Mouse (Mus musculus) left cerebral cortex, adult 11 months (tissue): ENCODE results near the gene Mrpl2.

ENCODE experiments used
- DNase-seq: peaks from one replicate; pipeline ENCODE4 v3.0.0; 2022; ENCODE audit warnings: low spot score

Mrpl2 gene

DNA sequence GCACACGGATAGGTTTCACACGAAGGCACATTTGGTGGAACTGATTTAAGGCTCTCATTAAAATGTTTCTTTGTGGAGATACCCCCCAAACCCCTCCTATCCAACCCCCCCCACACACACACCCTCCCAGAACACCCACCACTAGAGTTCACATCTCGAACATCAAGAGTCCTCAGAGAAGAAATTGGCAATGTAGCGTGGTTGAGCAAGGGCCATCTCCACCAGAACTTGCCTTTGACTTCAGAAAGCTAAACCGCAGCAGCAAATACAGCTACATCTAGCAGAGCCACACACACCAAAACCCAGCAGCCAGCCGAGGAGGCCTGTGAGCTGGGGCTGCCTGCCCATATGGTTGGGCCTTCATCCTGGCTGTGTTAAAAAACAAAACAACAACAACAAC, 18.6 kb upstream of the Mrpl2 start:
- DNase-seq: no peak

- DNase-seq: no peak
Observed at GRCm38 (mm10) chr17:46628471-46628790, 17.6 kb upstream of the Mrpl2 start.

DNA sequence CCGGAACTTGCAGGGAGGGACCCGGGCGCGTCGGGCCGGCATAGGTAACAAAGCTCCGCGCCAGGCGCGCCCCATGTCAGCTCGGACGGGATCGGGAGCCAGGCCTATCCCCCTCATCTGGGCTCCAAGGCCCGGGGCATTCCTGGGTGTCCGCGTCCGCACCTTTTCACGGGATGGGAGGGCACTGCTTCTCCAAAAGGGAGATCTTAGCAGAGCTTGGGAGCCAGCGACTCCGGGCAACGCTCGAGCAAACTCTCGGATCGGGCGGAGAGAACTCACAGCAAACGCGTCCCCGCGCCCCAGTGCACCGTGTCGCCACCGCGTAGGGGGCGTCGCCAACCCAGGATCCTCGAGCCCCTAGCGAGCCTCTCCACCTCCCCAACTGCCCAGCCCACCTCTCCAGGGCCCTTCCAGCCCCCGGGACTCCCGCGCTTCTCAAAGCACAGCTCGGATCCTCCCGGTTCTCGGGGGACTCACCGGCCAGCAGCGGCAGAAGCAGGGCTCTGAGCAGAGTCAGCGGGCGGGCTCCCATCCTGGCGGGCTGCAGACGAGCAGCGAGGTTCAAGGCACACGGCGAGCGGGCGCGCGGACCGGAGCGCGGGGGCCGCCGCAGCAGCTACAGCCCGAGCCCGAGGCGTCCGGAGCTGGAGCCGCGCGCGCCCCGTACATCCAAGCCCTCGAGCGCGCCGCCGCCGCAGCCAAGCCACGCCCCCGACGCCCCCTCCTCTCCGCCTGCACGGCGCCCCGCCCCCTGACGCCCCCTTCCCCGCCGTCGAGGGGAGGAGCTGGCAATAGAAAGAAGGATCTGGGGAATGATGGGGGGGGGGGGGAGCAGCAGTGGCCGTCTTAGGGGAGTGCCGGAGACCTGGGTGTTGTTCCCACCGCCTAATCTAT, 17.0 kb upstream of the Mrpl2 start, which contains the start of gene Ptk7:
Ptk7 (minus strand) TSS at position 714 of the 894 bp plus-strand sequence.
- no peak for DNase-seq

- DNase-seq: no peak
Observed at GRCm38 (mm10) chr17:46629685-46630441, 16.2 kb upstream of the Mrpl2 start.

DNA sequence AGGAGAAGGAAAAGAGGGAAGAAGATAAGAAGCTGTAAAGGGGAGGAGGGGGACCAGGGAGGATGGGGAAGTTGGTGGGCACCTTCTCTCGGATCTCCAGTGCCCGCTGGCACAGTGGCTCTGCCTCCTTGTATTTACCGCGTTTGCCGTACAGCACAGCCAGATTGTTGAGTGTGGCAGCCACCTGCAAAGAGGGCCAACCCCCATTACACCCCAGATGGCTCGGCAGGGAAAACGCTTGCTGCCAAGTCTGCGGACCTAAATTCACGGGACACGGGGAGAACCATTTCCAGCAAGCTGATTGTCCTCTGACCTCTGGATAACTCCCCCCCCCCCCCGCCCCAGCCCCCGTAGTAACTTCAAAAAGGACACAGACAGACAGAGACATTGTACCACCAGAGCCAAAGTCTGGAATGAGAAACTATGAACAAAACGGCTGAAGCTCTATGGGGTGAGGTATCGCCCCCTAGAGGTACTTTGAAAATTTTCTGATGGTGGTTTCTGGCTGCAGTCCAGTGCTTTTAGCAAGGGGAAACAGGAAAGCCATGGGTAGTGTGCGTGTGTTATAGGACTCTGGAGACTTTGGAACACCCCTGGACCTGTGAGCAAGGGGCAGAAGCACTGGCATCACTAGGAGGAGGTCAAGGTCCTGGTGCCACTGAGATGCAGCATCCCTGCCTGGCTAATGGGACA, 9.1 kb upstream of the Mrpl2 start:
- no peak for DNase-seq

DNA sequence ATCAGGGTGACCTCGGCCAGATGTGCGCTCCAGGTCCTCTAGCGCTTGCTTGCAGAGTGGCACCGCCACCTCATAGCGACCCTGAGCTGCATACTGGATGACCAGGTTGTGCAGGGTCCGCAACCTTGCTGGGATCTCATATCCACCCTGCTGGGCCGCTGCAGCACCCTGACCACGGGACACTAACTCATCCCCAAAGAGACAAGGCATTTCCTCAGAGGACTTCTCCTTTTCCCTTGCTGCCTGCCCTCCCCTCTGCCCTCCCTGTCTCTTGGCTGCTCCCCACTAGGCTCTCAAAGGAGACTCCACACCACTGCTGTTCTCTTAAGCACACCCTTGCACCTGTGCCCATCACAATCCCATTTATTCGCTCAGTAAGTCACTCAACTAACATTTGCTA, 6.1 kb upstream of the Mrpl2 start:
- no peak for DNase-seq

- DNase-seq: no peak
Observed at GRCm38 (mm10) chr17:46642060-46642459, 4.0 kb upstream of the Mrpl2 start.

GRCm38 (mm10) chr17:46644152-46644805, 1.8 kb upstream of the Mrpl2 start:
- DNase-seq: no peak

DNA sequence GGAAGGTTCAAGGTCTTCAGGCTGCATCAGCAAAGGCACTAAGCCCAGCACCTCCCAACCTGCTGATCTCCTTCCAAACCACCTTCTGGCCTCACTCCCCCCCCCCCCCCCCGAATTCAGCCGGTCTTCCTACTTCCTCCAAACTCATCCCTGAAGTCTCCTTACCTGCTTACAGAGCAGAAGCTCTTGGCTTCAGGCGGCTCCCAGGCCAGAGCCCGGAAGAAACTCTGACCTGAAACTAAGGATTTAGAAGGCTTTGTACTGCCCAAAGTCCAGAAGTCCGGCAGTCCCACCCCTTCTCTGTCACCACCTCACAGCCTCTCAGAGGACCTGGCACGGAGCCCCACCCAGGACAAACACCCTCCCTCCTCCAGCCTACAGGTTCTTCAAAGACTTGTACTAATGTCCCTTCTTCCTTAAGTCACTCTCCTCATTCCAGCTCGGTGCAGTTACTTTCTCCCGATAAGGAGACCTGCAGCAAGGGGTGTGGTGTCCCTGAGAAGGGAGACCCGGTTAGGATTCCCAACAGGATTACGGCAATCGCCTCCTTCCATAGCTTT, 1.0 kb upstream of the Mrpl2 start:
- DNase-seq: no peak

DNA sequence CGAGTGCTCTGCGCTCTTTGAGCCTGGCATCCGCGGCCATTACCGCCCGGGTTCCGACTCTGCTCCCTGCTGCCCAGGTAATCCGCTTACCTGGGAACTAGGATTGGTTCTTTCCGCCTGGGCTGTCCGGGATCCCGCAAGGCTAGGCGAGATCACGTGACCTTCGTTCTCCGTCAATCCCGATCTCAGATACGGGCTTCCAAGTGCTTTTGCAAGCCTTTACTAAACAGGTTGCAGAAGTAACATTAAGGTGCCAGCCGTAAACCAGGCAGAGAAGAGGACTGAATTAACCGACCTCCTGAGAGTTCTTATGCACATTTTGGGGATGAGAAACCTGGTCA, 263 bp downstream of the Mrpl2 start:
- DNase-seq: no peak

GRCm38 (mm10) chr17:46647279-46647678, 1.2 kb downstream of the Mrpl2 start:
- no peak for DNase-seq

- DNase-seq: no peak
Observed at GRCm38 (mm10) chr17:46648436-46648835, 2.4 kb downstream of the Mrpl2 start.

GRCm38 (mm10) chr17:46649811-46650210, 3.8 kb downstream of the Mrpl2 start:
- no peak for DNase-seq

- DNase-seq: peak; percentile 87
Observed at GRCm38 (mm10) chr17:46650232-46651031, 4.4 kb downstream of the Mrpl2 start, which contains the start of gene Cul7. TSS of gene Cul7 (plus strand) at chr17:46650337.

DNA sequence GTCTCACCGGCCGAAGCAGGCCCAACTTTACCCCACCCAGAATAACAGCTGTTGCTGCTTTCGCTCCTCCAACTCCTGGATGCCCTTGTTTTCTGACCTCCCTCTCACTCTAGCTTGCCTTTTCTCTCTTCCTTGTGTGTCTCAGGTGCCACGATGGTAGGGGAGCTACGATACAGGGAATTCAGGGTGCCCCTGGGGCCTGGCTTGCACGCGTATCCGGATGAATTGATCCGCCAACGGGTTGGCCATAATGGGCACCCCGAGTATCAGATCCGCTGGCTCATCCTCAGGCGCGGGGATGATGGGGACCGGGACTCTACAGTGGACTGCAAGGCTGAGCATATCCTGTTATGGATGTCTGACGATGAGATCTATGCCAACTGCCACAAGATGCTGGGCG, 5.3 kb downstream of the Mrpl2 start:
- no peak for DNase-seq

DNA sequence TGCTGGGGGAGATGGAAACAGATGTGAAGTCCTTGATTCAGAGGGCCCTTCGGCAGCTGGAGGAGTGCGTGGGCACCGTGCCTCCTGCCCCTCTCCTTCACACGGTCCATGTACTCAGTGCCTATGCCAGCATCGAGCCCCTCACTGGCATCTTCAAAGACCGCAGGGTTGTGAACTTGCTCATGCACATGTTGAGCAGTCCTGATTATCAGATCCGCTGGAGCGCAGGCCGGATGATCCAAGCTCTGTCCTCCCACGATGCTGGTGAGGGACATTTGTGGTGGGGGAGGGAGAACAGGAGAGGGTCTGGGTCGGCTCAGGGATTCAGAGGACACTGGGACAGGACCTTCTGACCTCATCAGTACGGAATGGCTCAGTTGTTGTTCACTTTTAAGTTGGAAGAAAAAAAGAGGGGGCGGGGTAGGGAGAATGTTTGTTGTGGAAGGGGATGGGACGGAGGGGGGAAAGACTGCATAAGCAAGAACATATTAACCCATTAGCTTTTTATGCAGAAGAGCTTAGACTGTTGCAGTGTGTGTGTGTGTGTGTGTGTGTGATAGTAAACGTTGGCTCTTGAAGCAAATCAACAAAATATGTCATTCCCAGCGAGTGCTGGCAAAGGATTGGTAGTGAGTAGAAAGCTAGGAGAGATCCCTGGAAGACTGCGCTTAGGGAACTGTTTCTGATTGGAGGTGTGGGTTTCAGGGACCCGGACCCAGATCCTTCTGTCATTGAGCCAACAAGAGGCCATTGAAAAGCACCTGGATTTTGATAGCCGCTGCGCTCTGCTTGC, 5.9 kb downstream of the Mrpl2 start:
- DNase-seq: no peak

- no peak for DNase-seq
Observed at GRCm38 (mm10) chr17:46656054-46656453, 10.0 kb downstream of the Mrpl2 start.

DNA sequence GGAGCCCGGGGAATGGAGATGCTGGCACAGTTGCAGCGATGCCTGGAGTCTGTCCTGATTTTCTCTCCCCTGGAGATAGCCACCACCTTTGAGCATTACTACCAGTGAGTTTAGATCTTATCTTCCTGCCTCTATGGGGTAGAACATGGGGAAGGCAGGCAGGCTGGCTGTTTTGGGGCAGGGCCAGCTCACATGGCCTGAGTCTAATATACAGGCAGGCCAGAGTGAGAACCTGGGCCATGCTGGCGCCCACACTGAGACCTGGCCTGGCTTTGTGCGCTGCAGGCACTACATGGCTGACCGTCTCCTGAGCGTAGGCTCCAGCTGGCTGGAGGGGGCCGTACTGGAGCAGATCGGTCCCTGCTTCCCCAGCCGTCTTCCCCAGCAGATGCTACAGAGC, 15.3 kb downstream of the Mrpl2 start:
- no peak for DNase-seq

DNA sequence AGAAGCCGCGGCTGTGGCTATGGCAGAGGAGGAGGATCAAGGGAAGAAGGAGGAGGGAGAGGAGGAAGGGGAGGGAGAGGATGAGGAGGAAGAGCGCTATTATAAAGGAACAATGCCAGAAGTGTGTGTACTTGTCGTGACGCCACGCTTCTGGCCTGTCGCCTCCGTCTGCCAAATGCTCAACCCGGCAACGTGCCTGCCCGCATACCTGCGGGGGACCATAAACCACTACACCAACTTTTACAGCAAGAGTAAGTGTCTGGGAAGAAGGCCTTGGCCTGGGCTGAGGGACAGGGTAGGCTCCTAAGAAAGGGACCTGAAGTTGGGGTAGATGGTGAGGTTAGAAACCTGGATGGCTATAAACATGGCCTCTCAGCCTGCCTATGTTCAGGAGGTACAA, 16.0 kb downstream of the Mrpl2 start:
- no peak for DNase-seq

DNA sequence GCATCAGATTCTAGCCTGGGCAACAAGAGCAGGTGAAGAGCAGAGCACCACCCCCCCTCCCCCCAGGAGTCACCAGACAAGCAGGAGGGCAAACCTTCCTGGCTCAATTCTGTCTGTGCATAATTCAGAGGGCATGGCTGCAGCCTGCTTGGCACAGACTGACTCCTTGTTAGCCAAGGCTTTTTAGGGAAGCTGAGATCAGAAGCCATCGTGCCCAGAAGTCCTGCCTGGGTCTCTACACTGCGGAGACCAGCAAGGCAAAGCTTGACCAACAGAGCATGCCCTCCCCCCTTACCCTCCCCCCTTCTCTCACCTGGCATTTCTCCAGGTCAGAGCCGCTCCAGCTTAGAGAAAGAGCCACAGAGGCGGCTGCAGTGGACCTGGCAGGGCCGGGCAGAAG, 16.7 kb downstream of the Mrpl2 start:
- DNase-seq: no peak
